Mouse (Mus musculus) megakaryocyte-erythroid progenitor cell, adult 5 weeks (primary cell): ENCODE results near the gene Bmp5. TPM values are rescaled to one million over a fixed set of nuclear protein-coding genes. Genes with fewer than 3 reads are reported as not detected.

ENCODE experiments used
- polyA plus RNA-seq: library from polyadenylated mRNA; stranded (reverse); fragments of >175 nt; gene quantifications from 2 replicates; pipeline ENCODE4 v1.2.3, GENCODE M21; 2012

Gene Bmp5
- not detected in 2 replicates for polyA plus RNA-seq

GRCm38 (mm10) chr9:75775129-75775845 is at the start of gene Bmp5:
Gene Bmp5, plus strand, starts transcription at chr9:75775364.

Other genes starting within 250 kb of the Bmp5 start
- 11.9 and 13.6 TPM in 2 replicates for gene Tmod3, start 215.7 kb upstream of the Bmp5 start, polyA plus RNA-seq
- gene Tmod2, start 164.0 kb upstream of the Bmp5 start, polyA plus RNA-seq, result 0.05 TPM in 1 of 2 replicates, not detected in the other
- gene Lysmd2, start 149.6 kb upstream of the Bmp5 start, polyA plus RNA-seq, result 9.0 and 13.1 TPM in 2 replicates
- not detected in 2 replicates for gene Scg3, start 91.3 kb upstream of the Bmp5 start, polyA plus RNA-seq
- gene Hmgcll1, start 239.5 kb downstream of the Bmp5 start, polyA plus RNA-seq, result 0.03 and 0.07 TPM in 2 replicates